Mouse (Mus musculus) left cerebral cortex, postnatal 4 days (tissue): ENCODE results near the gene Lyl1. TPM values are rescaled to one million over a fixed set of nuclear protein-coding genes. Genes with fewer than 3 reads are reported as not detected.
"Not testable (repeated sequence)": the region's sequence is repeated elsewhere in the genome, so short reads cannot be mapped to it uniquely, and the experiment has no call there.

Experiments used
- DNase-seq: peaks from one replicate; pipeline ENCODE4 v3.0.0-alpha.2; 2022
- intact Hi-C: fragments of 180-260 bp; cut with DNase I; formaldehyde crosslinking; loops from one replicate; pipeline ENCODE4 v1.15.1; 2025
- total RNA-seq, 2 experiments: library from RNA; stranded (reverse); gene quantifications; 2 replicates each; pipeline ENCODE4 v1.2.3; 2021

Lyl1 gene
- total RNA-seq, 2 experiments from 2014 or later, result 3.0 to 3.3 TPM

GRCm38 (mm10) chr8:84668081-84668480, 33.2 kb upstream of the Lyl1 start:
- DNase-seq, result no peak
- intact Hi-C loops, result no loop called here

GRCm38 (mm10) chr8:84668731-84669485, 32.3 kb upstream of the Lyl1 start:
- intact Hi-C loops, result no loop called here
- no peak for DNase-seq

GRCm38 (mm10) chr8:84670295-84671006, 30.8 kb upstream of the Lyl1 start:
- DNase-seq, intact Hi-C loops: not testable (repeated sequence)

DNA sequence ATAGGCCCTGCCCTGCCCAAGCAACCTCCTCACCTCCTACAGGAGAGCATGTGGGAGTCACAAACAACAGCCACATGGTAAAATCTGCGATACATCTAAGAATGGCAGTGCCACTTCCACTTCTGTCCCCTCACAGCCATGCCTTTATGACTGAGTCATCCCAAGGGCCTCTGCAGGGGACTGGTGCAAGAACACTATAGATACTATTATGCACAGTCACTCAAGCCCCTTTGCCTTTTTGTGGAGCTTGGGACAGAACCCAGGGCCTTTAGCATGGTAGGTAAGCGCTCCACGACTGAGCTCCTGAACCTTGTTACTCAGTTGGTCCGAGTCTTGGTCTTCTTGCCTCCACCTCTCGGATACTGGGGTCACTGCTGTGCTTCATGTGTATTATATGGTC, 24.0 kb upstream of the Lyl1 start:
- intact Hi-C loops, result no loop called here
- no peak for DNase-seq

- no peak for DNase-seq
- intact Hi-C loops, result no loop called here
These were observed 19.8 kb upstream of the Lyl1 start for GRCm38 (mm10) chr8:84681476-84681875.

GRCm38 (mm10) chr8:84682257-84682656, 19.0 kb upstream of the Lyl1 start:
- intact Hi-C loops, result no loop called here
- DNase-seq, result no peak

GRCm38 (mm10) chr8:84684537-84684936, 16.7 kb upstream of the Lyl1 start:
- intact Hi-C loops, result no loop called here
- no peak for DNase-seq

GRCm38 (mm10) chr8:84686191-84687002, 14.9 kb upstream of the Lyl1 start, which contains the start of gene Trmt1:
Trmt1 (plus strand) TSS chr8:84686307.
- DNase-seq, result peak; percentile 21
- intact Hi-C loops, result no loop called here

DNA sequence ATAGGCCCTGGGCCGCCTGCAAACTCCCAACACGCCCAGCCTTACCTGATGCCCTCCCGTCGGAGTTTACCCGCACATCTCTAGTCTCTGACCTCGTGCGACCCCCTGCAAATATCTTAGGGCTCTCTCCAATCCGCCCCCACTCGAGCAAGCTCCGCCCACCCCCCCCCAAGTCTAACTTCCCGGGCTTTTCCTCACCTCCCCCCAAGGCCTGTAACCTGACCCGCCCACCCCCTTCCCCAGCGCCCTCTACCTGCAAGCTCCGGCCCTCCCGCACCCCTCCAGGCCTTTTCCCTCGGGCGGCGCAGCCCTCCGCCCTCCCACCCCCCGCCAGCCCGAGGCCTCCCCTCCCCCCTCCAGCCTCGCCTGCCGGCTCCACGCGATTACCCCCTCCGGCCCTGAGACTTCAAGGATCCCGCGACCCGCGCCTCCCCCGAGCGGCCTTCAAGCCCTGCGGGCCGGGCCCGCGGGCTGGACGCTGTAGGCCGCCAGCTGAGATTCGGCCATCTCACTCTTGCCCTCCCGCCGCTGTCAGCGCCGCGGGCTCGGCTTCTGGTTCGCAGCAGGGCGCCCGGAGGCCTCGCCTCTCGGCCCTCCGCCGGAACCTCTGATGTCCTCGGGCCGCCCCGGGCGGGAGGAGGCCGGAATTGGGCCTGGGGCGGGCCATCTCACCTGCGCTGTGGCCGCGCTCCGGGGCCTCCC, 14.1 kb upstream of the Lyl1 start:
- peak; percentile 41 for DNase-seq
- intact Hi-C loops, result no loop called here

DNA sequence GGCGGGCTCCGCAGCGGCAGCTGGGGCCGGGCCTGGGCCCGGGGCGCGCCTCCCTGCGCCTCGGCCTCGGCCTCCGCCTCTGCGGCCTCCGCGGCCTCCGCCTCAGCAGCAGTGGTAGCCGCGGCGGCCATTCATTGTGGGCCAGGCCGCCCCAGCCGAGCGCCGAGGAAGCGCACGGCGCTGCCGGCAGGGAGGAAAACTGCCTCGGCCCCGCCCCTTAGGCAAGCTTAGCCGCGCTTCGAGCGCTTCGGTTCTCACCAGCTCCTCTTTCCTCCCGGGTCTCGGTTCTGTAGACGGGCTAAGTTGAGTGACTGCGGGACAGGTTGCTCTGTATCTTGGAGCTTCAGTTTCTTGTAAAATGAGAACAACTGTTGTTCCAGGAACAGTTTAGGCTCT, 13.6 kb upstream of the Lyl1 start, which contains the start of gene Nacc1:
Nacc1 (minus strand) TSS at position 158 of the 396 bp plus-strand sequence.
- intact Hi-C loops, result no loop called here

DNA sequence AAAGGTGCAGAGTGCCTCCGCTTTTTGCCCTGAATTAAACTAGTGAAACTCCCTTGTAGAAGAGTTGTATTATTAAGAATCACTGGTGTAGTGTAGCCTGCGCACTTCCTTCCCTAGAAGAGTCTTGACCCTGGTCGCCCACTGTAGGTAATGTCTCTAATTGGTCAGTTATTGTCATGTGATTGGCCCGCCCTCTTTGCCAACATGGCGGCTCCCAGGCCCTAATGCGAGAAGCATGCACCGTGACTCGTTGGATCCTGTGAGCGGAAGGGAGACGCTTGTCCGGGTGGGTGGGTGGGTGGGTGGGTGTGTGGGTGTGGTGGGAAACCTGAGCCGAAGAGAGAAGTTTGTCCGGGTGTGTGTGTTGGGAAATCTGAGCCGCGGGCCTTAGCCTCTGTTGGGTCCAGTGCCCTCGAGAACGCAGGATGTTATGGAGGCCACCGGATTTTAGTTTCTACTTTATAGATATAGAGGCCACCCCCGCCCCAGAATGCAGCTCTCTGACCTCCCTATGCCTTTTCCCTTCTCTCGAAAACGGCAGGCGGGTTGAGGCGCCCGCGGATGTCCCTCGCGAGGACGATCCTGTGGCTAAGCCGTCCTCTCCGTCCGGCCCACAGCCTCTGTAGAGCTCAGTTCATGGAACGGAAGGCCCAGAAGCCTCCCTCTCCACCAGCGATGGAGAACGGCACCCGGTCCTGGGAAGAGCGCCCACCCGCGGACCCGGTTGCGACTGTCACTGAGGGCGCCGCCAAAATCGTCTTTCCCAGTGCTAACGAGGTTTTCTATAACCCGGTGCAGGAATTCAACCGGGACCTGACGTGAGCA, 12.0 kb upstream of the Lyl1 start:
- peak; percentile 89 for DNase-seq
- intact Hi-C loops, result no loop called here

More for the DNA sequence above, 13.6 kb upstream of the Lyl1 start, which contains the start of gene Nacc1:
- peak; percentile 89 for DNase-seq

GRCm38 (mm10) chr8:84693332-84693731, 7.9 kb upstream of the Lyl1 start:
- no peak for DNase-seq
- intact Hi-C loops, result no loop called here

DNA sequence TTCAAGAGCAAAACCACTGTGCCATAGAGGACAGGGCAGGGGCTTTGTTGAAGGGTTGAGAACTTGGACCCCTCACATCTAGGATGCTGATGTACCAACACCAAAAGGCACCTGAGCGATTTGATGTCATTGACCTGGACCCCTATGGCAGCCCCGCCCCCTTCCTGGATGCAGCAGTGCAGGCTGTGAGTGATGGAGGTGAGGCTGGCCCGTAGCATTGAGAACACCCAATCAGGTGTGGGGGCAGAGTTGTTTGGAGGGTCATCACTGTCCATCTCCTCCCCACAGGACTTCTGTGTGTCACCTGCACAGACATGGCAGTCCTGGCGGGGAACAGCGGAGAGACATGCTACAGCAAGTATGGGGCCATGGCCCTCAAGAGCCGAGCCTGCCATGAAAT, 6.1 kb upstream of the Lyl1 start:
- no peak for DNase-seq
- intact Hi-C loops, result no loop called here

- intact Hi-C loops, result loop anchor here (2.0 kb wide), 1 partner anchor 117 kb away; no protein-coding TSS in a partner anchor
- DNase-seq, result peak; percentile 75
These were observed 3.8 kb upstream of the Lyl1 start for GRCm38 (mm10) chr8:84697166-84698130.

DNA sequence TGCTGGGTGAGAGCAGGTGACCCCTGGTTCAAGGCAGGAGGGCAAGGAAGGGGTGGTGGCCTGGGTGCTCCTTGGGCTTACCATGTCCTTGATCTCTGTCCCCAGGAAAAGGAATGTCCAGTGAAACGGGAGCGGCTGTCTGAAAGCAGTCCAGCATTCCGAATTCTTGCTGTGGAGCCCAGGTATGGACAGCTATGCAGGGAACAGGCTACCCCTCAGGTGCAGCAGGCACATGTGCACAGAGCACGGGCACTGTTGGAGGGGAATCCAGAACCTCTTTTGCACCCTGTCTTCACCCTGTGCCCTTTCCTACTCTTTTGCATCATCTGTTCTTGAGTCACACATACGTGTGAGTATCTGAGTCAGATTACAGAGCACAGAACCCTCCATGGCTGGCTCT, 3.0 kb upstream of the Lyl1 start:
- intact Hi-C loops, result loop anchor here (2.0 kb wide), 1 partner anchor 117 kb away; no protein-coding TSS in a partner anchor

GRCm38 (mm10) chr8:84698929-84699401, 2.3 kb upstream of the Lyl1 start:
- intact Hi-C loops, result loop anchor here (2.0 kb wide), 1 partner anchor 116 kb away; no protein-coding TSS in a partner anchor

More for the DNA sequence above, 3.0 kb upstream of the Lyl1 start:
- DNase-seq, result no peak

GRCm38 (mm10) chr8:84699861-84700322, 1.4 kb upstream of the Lyl1 start:
- intact Hi-C loops, result loop anchor here (2.0 kb wide), 1 partner anchor 115 kb away; no protein-coding TSS in a partner anchor
- peak; percentile 73 for DNase-seq

More at GRCm38 (mm10) chr8:84698929-84699401, 2.3 kb upstream of the Lyl1 start:
- DNase-seq, result peak; percentile 63

GRCm38 (mm10) chr8:84700526-84700925, 731 bp upstream of the Lyl1 start:
- no peak for DNase-seq
- intact Hi-C loops, result no loop called here
